Mouse (Mus musculus): ENCODE results near the gene Mkks. TPM values are rescaled to one million over a fixed set of nuclear protein-coding genes. Genes with fewer than 3 reads are reported as not detected.

Mkks gene
- polyA plus RNA-seq, 1 experiment from 2014 or later: 14.2 TPM

DNA sequence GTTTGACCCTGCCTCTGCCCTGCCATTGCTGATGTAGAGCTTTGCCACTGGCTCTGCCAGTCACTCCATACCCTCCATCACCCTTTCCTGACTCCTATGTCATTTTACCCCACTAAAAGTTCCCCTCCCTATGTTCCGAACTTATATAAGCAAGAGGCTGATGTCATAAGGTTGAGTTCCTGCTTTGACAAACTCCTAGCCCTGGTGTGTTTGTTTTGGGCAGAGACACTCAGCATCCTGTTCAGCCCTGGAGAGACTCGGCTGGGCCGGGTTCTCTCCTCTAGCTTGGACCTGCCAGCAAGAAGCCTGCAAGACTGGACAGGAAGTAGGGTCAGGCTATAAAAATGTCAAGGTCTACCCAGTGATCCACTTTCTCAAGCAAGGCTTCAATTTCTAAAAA is 58.3 kb downstream of the Mkks start:
- Histone ChIP-seq H3K36me3 (no peaks in the 10 kb centered on the region), H3K9ac (no peak overlapping the region), H3K4me1 (no peaks in the 10 kb centered on the region), H3K4me3 (no peak overlapping the region), H3K27me3 (replicated peaks) (no peaks in the 10 kb centered on the region), H3K4me2 (replicated peaks) (no peak overlapping the region), H3K9me3 (no peaks in the 10 kb centered on the region), H3K27ac (no peak overlapping the region)
- WGBS: 73% methylated on average over 3 of the region's 3 CpGs
- ATAC-seq (ENCODE audit: low FRiP score, low read depth): no peak

DNA sequence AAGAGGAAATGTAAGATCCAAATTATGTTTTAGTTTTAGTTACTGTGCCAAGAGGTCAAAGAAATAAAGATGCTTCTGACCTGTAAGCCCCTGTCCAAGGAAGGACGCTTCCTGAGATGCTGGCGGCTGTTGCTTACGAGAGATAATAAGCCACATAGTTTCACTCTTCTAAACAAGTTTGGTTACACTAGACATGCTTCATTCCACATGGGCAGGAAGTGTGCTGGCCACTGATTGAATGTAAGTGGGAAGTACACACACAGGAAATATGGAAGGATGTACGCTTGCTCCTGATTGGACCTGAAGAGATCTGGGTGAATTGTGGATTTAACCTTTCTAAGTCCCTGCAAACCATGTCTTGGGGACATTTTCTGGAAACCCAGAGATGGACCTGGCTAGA is 63.6 kb downstream of the Mkks start:
- ATAC-seq (ENCODE audit: low FRiP score, low read depth): no peak
- H3K4me2 ChIP-seq (replicated peaks): no peak overlapping the region
- H3K36me3 ChIP-seq: no peaks in the 10 kb centered on the region
- H3K27me3 ChIP-seq (replicated peaks): no peaks in the 10 kb centered on the region
- no peaks in the 10 kb centered on the region for H3K4me1 ChIP-seq
- WGBS: 90% methylated on average over 4 of the region's 4 CpGs
- H3K27ac ChIP-seq: no peak overlapping the region
- no peak overlapping the region for H3K4me3 ChIP-seq
- no peaks in the 10 kb centered on the region for H3K9me3 ChIP-seq
- H3K9ac ChIP-seq: no peak overlapping the region

Other genes starting within 250 kb of the Mkks start
- gene Snap25, start 177.9 kb downstream of the Mkks start, polyA plus RNA-seq (2016; fragmentation: Nextera tagmentation; extraction: Ambion mirVana): 69.7 and 90.8 TPM in 2 replicates
- gene AL731706.2, start 5.7 kb downstream of the Mkks start, polyA plus RNA-seq (2016; fragmentation: Nextera tagmentation; extraction: Ambion mirVana): 19.5 and 31.7 TPM in 2 replicates
- 10.7 and 12.1 TPM in 2 replicates for gene Slx4ip, start 171 bp downstream of the Mkks start, polyA plus RNA-seq (2016; fragmentation: Nextera tagmentation; extraction: Ambion mirVana)
- 25.0 and 26.5 TPM in 2 replicates for gene AL731706.1, start within 50 bp of the Mkks start, polyA plus RNA-seq (2016; fragmentation: Nextera tagmentation; extraction: Ambion mirVana)
- 29.0 and 31.6 TPM in 2 replicates for gene Jag1, start 225.3 kb upstream of the Mkks start, polyA plus RNA-seq (2016; fragmentation: Nextera tagmentation; extraction: Ambion mirVana)

Measured in neural tube, embryonic 12.5 days (tissue).